In the genomic region with DNA sequence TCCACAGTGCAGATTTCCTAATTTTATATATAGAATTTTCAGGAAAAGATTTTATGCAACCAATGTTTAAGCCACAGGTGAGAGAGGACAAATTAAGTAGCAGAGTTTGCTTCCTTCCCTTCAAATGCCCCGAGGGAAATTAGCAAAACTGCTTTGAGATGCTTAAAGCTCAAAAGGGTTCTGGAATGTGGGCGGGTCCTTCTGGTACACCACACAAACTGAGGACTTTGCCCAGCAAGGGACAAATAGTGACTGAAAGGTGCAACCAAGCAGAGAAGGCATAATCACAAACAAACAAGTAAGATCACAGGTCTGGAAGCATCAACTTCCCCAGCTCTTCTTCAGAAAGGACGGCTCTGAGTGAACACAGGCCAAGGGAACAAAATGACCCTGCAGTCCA, we compare ENCODE assay signal across 16 mouse cellular contexts.
DNase-seq lines count a peak whose midpoint lies in the region.
"Had no signal": no experiment of that assay in that cellular context is flagged by ENCODE, and none has a peak within 500 bp of the region (broad histone marks: within the 10 kb centered on the region; RNA-seq: fewer than 3 reads in every experiment).

No protein-coding gene starts in this region.

- peak; percentile 10 for DNase-seq in gastrocnemius, postnatal 25 days
- no peak for DNase-seq in gastrocnemius, adult 8-10 months (ENCODE audit: low spot score in 2 of 2)
- peak; percentile 68 for DNase-seq in Muller cell, postnatal 12 days (ENCODE audit: inconsistent ontology term)
- DNase-seq in embryo, embryonic 9.5 days (ENCODE audit: extremely low spot score) = peak; percentile 4
- peak; percentile 17 for DNase-seq in kidney, postnatal 14 days
- no peak for DNase-seq in spleen, adult 12 weeks (ENCODE audit: low spot score)
- DNase-seq in retina, postnatal 1 day = no peak
- DNase-seq: adrenal gland, postnatal 14 days; B cell, adult 2 months; cerebellum, adult 18-20 months; heart, adult 11 months; heart, postnatal 14 days; lung, embryonic 14.5 days; lung, postnatal 36 days; right cerebral cortex, postnatal 25 days; thymus, adult 2 months had no signal

Comparison
In these comparisons a context has a peak if more than half of its experiments do, and no peak if none do; other contexts are left out.
1. DNase-seq: peak in gastrocnemius, postnatal 25 days (single experiment), Muller cell, postnatal 12 days (single experiment), embryo, embryonic 9.5 days (single experiment) and kidney, postnatal 14 days (single experiment); none in gastrocnemius, adult 8-10 months (0 of 2), spleen, adult 12 weeks (single experiment) and retina, postnatal 1 day (single experiment).